Mouse (Mus musculus) T-helper 2 cell (primary cell): ENCODE results near the gene Rsf1.

Experiments used
- in situ Hi-C: fragments of 300-600 bp; cut with MboI, MseI; formaldehyde crosslinking; loops from one replicate; pipeline ENCODE4 v1.15.1; 2025; ENCODE audit warnings: high pct_unique_total_duplicates

Rsf1 gene

DNA sequence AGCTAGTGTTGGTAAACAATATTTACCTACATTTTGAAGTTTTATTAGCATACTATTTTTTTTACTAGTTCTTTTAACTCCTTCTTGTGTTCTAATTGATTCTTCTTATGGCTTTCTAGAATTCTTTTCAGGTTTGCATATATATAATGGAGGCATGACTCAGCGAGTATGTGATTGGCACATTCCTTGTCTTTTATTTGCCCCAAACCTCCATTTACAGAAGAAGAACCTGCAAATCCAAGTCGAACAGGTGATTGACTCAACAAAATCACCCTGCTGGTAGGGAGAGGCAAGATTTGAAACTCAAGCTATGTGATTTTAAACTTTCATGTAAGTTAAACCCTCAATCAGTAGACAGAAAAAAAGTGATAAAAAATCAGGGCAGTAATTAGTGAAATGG is 51.6 kb downstream of the Rsf1 start:
- in situ Hi-C loops: loop anchor here (25.0 kb wide), 1 partner anchor 1481 kb away; no protein-coding TSS in a partner anchor

DNA sequence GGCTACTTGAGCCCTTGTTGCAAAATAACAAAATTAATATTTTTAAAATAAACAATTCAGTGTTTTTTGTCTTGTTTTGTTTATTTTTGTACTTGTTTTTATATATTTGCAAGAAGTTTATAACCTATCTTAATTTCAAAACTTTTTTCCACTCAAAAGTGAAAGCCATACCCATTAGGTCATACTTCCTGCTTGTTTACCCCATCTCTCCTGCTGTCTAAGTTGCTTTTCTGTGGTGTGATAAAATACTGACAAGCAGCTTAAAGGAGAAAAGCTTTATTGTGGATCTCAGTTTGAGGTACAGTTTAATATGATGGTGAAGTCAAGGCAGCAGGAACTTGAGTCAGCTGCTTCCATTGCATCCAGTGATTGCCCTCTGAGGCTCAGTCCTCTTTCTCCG is 53.2 kb downstream of the Rsf1 start:
- in situ Hi-C loops: loop anchor here (25.0 kb wide), 1 partner anchor 1479 kb away; no protein-coding TSS in a partner anchor

DNA sequence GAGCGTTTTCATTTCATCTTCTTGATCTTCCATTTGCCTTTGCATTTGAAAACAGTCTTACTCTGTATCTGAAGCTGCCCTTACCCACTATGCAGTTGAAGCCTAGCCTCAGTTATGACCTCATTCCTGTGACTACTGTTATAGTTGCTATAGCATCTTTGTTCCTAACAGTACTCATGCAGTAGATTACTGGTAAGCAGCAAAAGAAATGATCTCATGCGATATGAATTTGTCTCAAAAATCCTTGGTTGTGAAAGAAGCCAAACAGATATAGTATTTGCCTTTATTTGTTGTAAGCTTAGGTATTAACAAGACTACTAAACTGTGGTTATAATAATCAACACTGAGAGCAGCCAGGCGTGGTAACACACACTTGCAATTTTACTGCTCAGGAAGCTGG is 65.4 kb downstream of the Rsf1 start:
- in situ Hi-C loops: loop anchor here (25.0 kb wide), 1 partner anchor 1467 kb away; no protein-coding TSS in a partner anchor

- in situ Hi-C loops: loop anchor here (25.0 kb wide), 1 partner anchor 1465 kb away; no protein-coding TSS in a partner anchor
These were observed 68.0 kb downstream of the Rsf1 start for GRCm38 (mm10) chr7:97647656-97648055.

DNA sequence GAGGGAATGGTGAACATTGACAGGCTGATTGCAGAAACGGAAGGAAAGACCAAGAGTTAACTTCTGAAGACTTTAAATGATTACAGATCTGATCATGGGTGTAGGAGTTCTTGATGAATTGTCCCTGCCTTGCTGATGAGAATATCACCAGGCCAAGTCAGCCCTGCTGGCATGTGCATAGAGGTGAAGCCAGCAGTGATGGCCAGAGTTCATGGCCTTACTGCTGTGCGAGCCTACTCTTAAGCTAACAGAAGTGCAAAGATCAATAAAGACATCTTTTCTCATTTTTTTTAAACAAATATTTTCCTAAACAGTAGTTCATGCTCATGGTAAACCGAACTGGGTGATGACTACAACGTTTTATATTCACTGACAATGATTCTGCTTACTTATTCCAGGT is 71.0 kb downstream of the Rsf1 start:
- in situ Hi-C loops: no loop called here

DNA sequence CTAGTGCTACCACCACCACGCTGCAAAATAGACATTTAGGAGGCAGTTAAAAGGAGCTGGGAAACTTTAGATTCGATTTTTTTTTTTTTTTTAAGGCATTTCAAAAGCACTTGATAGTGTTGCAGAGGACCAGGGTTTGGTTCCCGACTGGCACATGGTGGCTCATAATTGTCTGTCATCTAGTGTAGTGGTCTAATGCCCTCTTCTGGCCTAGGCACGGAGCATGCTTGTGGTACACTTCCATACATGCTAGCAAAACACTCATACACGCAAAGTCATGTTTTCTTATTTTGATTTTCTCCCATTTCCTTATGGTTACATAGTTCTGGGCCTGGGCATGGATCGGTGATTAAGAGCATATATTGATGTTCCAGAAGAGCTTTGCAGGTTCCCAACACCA is 76.5 kb downstream of the Rsf1 start:
- in situ Hi-C loops: no loop called here

GRCm38 (mm10) chr7:97661634-97662033 is 81.9 kb downstream of the Rsf1 start:
- in situ Hi-C loops: loop anchor here (10.0 kb wide), 1 partner anchor 1193 kb away; no protein-coding TSS in a partner anchor

GRCm38 (mm10) chr7:97679239-97679638 is 99.5 kb downstream of the Rsf1 start:
- in situ Hi-C loops: no loop called here

DNA sequence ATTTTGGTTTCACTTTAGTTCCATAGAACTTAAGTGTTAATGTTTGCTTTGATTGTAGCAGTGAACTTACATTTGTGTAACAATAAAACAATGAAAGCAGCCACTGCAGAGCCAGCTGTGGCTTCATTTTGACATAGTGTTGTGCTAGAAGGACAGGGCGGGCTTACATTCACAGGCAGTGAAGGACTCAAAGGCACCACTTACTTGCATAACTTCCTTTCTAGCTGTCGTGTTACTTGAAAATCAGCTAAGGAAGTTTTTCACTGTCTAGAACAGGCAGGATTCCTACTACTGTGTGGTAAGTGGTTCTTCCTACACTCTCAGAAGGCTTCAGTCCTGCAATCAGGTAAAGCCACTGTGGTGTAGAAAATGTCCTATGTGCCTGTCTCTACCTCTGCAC is 108.1 kb downstream of the Rsf1 start:
- in situ Hi-C loops: no loop called here

GRCm38 (mm10) chr7:97695441-97695840 is 115.8 kb downstream of the Rsf1 start:
- in situ Hi-C loops: no loop called here

GRCm38 (mm10) chr7:97696133-97696505 is 116.4 kb downstream of the Rsf1 start:
- in situ Hi-C loops: no loop called here

GRCm38 (mm10) chr7:97696506-97697254 is 117.0 kb downstream of the Rsf1 start, which contains the start of gene Clns1a:
Gene Clns1a, plus strand, starts transcription at chr7:97696634.
- in situ Hi-C loops: no loop called here

DNA sequence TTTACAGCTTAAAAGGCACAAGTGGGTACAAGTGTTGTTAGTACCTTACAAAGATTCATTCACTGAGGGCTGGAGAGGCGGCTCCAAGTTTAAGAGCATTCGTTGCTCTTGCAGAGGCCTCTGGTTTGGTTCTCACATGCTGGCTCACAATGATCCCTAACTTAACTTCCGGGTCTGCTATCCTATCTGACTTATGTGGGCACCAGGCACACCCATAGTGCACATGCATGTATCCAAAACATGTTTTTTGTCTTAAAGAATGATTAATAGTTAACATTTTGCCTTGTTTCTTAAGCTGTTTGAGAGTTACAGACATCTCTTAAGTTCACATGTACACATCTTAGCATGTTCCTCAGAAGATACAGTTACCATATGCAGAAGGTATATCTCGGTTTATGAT is 120.5 kb downstream of the Rsf1 start:
- in situ Hi-C loops: no loop called here

GRCm38 (mm10) chr7:97701106-97701505 is 121.4 kb downstream of the Rsf1 start:
- in situ Hi-C loops: no loop called here

DNA sequence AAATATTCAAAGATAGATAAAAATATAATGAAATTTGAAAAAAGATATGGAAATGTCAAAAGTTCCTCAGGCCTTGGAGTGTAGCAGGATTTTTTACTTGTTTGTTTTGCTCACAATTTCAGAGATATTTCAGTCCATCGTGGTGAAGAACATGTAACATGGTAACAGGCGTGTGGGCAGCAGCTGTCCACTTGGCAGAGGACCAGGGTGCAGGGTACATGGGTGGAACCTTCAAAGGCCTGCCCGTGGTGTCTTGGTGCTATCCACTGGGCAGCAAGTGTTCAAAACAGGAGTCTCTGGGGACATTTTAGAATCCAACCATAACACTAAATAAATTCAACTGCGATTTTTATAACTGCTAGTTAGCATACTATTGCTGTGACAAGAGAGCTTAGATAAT is 127.4 kb downstream of the Rsf1 start:
- in situ Hi-C loops: no loop called here

GRCm38 (mm10) chr7:97707809-97708208 is 128.1 kb downstream of the Rsf1 start:
- in situ Hi-C loops: no loop called here

DNA sequence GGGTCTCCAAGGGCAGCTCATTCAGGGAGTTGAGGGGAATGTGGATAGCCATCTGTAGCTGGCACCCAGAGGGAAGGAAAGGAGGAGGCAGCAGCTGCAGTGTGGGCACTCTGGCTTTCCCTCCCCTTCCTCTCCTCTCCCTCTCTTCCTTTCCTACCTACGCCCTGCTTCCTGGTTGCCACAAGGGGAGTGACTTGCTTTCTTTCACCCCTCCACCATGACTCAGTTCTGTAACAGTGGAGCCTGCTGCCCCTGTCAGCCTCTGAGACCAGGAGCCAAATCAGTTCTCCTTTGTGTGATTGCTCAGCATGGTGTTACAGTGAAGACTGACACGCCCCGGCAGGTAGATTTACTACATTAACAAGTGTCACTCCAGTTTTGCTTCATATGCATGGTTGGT is 129.5 kb downstream of the Rsf1 start:
- in situ Hi-C loops: no loop called here

- in situ Hi-C loops: no loop called here
These were observed 135.0 kb downstream of the Rsf1 start for GRCm38 (mm10) chr7:97714651-97715050.

- in situ Hi-C loops: no loop called here
These were observed 137.6 kb downstream of the Rsf1 start for GRCm38 (mm10) chr7:97717326-97717725.

DNA sequence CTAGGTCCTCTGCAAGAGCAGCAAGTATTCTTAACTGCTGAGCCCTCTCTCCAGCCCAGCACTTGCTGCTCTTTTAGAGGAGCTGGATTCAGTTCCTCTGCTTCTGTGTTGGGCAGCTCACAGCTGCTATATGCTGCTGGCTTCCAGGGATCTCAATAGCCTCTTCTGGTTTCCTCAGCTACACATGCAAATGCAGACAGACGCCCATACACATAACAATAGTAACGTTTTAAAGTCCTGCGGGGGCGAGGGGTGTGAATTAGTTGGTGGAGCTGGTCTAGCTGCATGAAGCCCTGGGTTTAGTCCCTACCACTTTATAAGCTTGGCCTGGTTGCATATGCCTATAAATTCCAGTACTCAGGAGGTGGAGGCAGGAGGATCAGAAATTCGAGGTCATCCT is 139.4 kb downstream of the Rsf1 start:
- in situ Hi-C loops: no loop called here

GRCm38 (mm10) chr7:97720109-97720508 is 140.4 kb downstream of the Rsf1 start:
- in situ Hi-C loops: no loop called here

DNA sequence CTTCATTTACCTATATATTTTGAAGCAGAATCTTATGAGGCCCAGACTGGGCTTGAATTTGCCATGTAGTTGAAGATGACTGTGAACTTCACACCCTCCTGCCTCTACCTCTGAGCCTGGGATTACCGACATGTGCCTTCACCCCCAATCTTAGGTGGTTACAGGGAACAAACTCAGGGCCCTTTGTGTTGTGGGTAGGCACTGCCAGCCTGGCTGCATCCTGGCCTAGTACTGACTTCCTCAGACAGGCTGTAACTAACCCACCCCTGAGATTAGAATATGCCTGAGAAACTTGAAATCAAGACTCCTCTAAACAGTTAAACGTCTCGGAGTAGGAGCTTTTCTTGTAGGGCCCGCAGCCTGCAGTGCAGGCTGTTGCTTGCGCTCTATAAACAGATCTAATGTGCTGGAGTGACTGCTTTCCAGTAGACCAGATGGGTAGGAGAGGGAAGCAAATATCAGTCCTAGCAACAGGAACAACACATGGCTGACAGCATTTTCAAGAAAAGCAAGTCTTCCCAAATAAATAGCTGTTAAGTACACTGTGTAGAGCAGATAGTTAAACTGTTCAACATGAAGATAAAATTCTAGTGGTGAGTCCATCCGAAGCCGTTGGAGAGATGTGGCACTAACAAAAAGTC is 142.7 kb downstream of the Rsf1 start:
- in situ Hi-C loops: no loop called here
